Mouse (Mus musculus): ENCODE results near the gene Ect2. TPM values are rescaled to one million over a fixed set of nuclear protein-coding genes. Genes with fewer than 3 reads are reported as not detected.

Ect2 gene
- polyA plus RNA-seq, 2 experiments: 21.4 to 33.8 TPM

DNA sequence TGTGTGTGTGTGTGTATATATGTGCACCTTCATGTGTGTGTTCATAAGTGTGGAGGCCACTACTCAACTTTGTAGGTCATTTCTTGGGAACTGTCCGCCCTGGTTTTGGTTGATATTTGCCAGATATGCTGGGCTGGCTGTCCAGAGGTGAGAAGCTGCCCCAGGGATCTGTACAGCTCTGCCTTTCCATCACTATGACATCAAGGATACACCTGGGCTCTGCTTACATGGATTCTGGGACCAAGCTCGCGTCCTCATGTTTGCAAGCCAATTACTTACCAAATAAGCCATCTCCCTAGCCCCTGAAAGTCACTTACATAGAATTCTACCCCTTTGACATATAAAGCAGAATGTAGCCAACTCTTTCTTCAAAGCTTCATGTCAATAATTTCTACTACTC is 98.2 kb downstream of the Ect2 start:
- no peak overlapping the region for H3K4me2 ChIP-seq (replicated peaks; ENCODE audit: low read depth, low read length, severe bottlenecking)
- no peaks in the 10 kb centered on the region for H3K9me3 ChIP-seq (ENCODE audit: control insufficient read depth, low read length)
- no peak for TF ChIP-seq POLR2A (IDR thresholded peaks at IDR 0.05; ENCODE audit: borderline replicate concordance, extremely low read depth, insufficient read depth, insufficient read length)
- ATAC-seq (ENCODE audit: low FRiP score, low read depth) (no peak), DNase-seq (ENCODE audit: low spot score) (no peak)
- H3K4me1 ChIP-seq (ENCODE audit: control insufficient read depth, insufficient read depth, low read length): no peaks in the 10 kb centered on the region
- no peak overlapping the region for H3K9ac ChIP-seq (ENCODE audit: low read depth, low read length, severe bottlenecking)
- WGBS: 83% methylated on average over 3 of the region's 3 CpGs
- no peaks in the 10 kb centered on the region for H3K36me3 ChIP-seq (ENCODE audit: control insufficient read depth, insufficient read depth, low read length)
- no peaks in the 10 kb centered on the region for H3K27me3 ChIP-seq (ENCODE audit: control insufficient read depth, insufficient read depth, low read length)
- no peak overlapping the region for H3K4me3 ChIP-seq (replicated peaks; ENCODE audit: low read length)
- no peak overlapping the region for H3K27ac ChIP-seq (replicated peaks; ENCODE audit: low read depth, low read length)

DNA sequence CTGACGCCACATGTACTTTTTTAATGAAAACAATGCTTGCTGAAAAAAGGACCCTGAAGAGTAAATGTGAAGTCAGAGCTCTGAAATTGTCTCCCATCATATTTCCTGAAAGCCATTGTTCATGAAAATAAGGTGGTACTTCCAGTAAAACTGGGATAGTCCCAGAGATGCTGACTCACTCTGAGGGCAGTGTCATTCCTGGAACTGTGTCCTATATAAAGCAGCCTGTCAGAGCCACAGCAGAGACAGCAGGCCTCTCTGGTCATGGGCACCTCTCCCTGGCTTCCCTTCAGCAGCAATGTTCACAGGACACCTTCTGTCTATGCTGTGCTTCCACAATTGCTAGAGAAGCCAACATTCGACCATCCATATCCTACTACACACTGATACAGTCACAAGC is 98.9 kb downstream of the Ect2 start:
- Histone ChIP-seq H3K27me3 (ENCODE audit: control insufficient read depth, insufficient read depth, low read length) (no peaks in the 10 kb centered on the region), H3K27ac (replicated peaks; ENCODE audit: low read depth, low read length) (no peak overlapping the region), H3K4me3 (replicated peaks; ENCODE audit: low read length) (no peak overlapping the region), H3K9me3 (ENCODE audit: control insufficient read depth, low read length) (no peaks in the 10 kb centered on the region), H3K4me2 (replicated peaks; ENCODE audit: low read depth, low read length, severe bottlenecking) (no peak overlapping the region), H3K4me1 (ENCODE audit: control insufficient read depth, insufficient read depth, low read length) (no peaks in the 10 kb centered on the region), H3K36me3 (ENCODE audit: control insufficient read depth, insufficient read depth, low read length) (no peaks in the 10 kb centered on the region), H3K9ac (ENCODE audit: low read depth, low read length, severe bottlenecking) (no peak overlapping the region)
- no peak for TF ChIP-seq POLR2A (IDR thresholded peaks at IDR 0.05; ENCODE audit: borderline replicate concordance, extremely low read depth, insufficient read depth, insufficient read length)
- WGBS: 77% methylated on average over 2 of the region's 2 CpGs
- DNase-seq (ENCODE audit: low spot score) (no peak), ATAC-seq (ENCODE audit: low FRiP score, low read depth) (no peak)

Other genes starting within 250 kb of the Ect2 start
- 1.4 and 1.9 TPM in 2 replicates for gene Nceh1, start 29.1 kb upstream of the Ect2 start, polyA plus RNA-seq (2012; rRNA removed)
- gene Nceh1, start 29.1 kb upstream of the Ect2 start, polyA plus RNA-seq (2014; fragmentation: Nextera tagmentation; extraction: Ambion mirVana): 2.8 and 3.2 TPM in 2 replicates
- 0.14 and 0.20 TPM in 2 replicates for gene Tnfsf10, start 163.2 kb upstream of the Ect2 start, polyA plus RNA-seq (2012; rRNA removed)
- 0.06 and 0.17 TPM in 2 replicates for gene Tnfsf10, start 163.2 kb upstream of the Ect2 start, polyA plus RNA-seq (2014; fragmentation: Nextera tagmentation; extraction: Ambion mirVana)
- not detected in 2 replicates for gene Ghsr, start 217.5 kb upstream of the Ect2 start, polyA plus RNA-seq (2012; rRNA removed)
- not detected in 2 replicates for gene Ghsr, start 217.5 kb upstream of the Ect2 start, polyA plus RNA-seq (2014; fragmentation: Nextera tagmentation; extraction: Ambion mirVana)

Data from limb, embryonic 14.5 days (tissue).